Mouse (Mus musculus): ENCODE measurements around the gene Capn2.
A peak's percentile ranks its signal among the peaks of the same experiment; 100 is the strongest.

Capn2 gene

GRCm38 (mm10) chr1:182516758-182517676, at the start of gene Capn2:
Gene Capn2 (minus strand): TSS chr1:182517608.
- DNase-seq: peak; percentile 93

- no peak for DNase-seq
Measured at GRCm38 (mm10) chr1:182565351-182565835, 48.0 kb upstream of the Capn2 start.

DNA sequence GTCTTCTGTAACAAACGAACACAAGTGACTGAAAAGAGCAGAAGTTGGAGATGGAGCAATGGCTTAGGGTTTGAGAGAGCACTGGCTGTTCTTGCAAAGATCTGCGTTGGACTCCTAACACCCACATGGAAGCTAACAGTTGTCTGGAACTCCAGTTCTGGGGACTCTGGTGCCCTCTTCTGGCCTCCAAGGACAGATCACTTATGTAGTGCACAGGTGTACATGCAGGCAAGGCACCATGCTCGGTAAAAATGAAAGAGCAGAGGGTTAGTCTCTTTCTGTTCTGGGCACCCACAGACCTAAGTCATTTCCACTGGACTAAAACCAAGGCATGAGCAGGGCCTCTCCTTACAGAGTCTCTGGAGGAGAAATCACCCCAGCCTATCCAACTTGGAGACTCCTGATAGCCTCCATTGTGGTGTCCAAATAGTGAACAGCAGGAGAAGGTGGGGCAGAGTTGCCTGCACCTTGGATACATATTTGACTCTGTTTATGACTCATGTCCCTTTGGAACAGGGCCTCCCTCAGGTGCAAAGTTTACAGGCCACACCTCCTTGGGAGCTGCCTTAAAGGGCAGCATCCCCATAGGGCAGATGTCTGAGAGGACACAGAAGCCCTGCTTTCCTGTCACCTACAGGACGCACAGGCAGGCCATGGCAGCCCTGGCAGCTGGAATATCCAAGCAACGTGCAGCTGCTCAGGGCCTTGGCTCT, 47.2 kb upstream of the Capn2 start, which contains the start of gene Capn8:
Gene Capn8 (plus strand): TSS at position 600 of the 713 bp plus-strand sequence.
- peak; percentile 29 for DNase-seq

GRCm38 (mm10) chr1:182562576-182563370, 45.4 kb upstream of the Capn2 start:
- peak; percentile 29 for DNase-seq

DNA sequence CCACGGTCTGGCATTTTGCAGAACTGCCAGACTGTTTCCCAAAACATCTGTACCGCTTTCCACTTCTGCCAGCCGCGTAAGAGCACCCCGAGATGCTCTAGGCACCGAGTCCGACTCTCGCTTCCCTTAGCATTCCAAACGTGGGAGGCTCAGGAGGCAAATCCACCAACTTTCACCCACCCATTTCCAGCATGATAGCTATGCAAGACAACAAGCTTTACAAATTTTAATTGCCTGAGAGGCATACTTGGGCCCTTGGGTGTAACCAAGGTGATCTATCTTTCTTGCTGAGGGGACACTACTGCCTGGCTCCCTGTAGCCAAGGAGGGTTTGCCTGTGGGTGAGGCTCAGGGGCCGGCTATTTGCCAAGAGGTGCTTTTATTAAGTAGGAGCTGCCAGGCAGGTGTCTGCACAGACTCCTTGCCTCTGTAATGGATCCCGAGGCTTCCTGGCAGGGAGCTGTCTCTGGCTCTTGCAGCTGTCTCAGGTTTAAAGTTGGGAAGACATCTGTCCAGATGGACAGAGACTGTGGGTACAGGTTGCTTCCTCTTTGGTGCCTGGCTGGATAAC, 44.6 kb upstream of the Capn2 start:
- peak; percentile 10 for DNase-seq

GRCm38 (mm10) chr1:182560390-182561098, 43.1 kb upstream of the Capn2 start:
- peak; percentile 72 for DNase-seq

DNA sequence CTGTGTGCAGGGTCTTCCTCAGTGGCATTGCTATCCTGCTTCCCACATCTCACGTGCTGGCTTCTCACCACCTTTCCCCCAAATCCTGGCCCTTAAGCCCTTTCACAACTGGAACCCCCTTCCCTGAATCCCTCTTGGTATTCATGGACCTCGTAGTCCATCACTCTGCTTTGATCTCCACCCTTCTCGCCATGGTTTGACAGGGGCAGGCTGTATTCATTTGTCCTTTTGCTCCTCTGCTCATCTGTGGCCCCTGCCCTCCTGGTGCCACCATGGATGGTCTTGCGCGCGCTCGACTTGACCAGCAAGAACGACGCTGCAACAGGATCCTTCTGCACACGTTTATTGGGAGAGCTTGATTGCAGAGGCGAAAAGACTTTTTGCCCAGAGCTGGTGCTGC, 42.1 kb upstream of the Capn2 start:
- no peak for DNase-seq

GRCm38 (mm10) chr1:182558271-182558670, 40.9 kb upstream of the Capn2 start:
- DNase-seq: no peak

- DNase-seq: peak; percentile 75
Measured at GRCm38 (mm10) chr1:182553649-182554375, 36.4 kb upstream of the Capn2 start.

GRCm38 (mm10) chr1:182550761-182551160, 33.4 kb upstream of the Capn2 start:
- peak; percentile 39 for DNase-seq

- no peak for DNase-seq
Measured at GRCm38 (mm10) chr1:182543906-182544305, 26.5 kb upstream of the Capn2 start.

DNA sequence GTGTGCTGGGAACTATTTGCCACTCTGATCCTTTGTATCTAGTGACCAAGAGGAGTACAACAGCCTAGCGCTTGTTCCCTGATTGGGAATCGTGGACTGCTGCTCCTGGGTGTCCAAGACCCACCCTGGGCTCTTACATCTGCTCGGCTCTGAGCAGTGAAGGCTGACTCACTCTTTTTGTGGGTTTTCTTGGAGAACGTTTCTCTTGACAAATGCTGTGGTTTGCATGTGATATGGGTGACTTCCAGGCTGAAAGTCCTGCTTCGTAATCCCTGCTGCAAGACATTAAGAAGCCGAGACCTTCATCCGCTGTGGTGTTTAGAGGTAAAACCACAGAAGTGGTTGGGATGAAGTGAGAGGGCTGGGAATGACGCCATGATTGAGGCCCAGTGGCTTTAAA, 25.7 kb upstream of the Capn2 start:
- no peak for DNase-seq

GRCm38 (mm10) chr1:182542110-182542509, 24.7 kb upstream of the Capn2 start:
- DNase-seq: no peak

- peak; percentile 88 for DNase-seq
Measured at GRCm38 (mm10) chr1:182539023-182539940, 21.9 kb upstream of the Capn2 start.

DNA sequence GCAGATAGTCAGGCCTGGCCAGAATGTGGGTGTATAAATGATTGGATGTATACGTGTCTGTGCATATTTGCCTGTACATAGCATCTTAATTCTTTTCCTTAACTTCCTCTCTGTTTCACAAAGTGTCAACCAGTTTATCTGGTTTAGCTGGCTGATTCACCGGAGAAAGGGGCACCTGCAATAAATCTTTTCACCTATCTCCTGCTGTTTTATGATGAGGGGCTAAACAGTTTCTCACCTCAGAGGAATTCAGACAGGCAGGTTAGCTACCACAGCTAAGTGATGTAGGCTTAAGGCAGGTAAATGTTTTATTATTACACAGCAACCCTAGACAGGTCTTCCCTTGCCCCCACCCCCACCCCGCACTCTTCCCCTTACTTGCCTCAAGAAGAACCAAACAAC, 17.7 kb upstream of the Capn2 start:
- no peak for DNase-seq

DNA sequence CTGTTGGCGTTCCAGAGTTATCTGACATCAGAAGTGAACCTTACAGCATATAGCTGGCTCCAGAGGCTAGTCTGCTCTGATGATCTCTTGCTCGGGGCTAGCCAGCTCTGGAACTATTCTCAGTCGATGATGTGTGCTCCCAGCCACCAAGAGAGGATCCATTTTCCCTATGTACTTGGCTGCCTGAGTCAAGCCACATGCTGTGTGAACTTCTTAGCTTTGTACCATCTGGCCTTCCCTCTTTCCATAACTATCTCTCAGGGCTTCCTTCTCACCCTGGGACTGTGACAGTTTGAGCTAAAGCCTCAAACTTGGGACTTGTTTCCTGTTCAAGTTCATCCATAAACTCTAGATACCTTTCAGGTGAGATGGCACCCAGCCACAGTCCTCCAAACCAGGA, 16.2 kb upstream of the Capn2 start:
- no peak for DNase-seq

DNA sequence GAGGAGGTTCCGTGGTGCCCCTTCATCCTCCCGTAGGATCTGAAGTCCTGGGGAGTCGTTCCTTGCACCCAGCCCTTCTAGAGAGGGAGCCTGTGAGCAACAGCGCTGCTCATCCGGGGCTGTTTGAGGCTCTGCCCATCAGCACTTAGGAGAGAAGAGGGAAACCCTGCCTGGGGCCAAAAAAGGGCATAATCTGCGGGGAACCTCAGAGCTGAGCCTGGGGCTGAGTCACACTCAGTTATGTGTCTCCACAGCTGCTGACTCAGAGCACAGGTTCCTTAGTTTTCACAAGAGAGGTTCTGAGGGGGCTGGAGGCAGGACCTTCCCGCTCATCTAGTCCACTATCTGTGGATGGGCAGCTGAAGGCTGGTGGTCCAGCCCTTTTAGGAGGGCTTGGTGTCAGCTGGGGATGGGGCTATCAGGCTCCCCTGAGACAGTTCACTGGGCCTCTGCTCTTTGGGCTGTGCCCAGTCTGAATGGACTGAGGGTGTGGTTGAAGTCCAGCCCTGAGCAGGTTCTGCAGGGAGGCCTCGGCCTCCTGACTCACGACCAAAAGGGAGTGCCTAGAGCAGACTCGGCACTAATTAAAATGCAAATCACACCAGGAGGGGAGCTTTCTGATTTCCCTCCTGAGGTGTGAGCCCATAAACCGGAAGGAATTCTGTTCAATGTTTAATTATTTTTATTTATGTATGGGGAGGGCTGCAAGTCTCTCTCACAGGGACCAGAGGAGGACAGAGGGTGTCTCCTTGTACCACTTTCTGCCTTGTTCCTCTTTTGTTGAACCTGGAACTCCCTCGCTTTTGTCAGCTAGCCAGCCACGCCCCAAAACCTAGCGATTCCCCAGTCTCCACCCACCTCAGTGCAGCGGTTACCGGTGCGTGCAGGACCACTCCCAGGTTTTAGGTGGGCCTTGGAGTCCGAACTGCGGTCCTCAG, 10.8 kb upstream of the Capn2 start:
- DNase-seq: peak; percentile 57

GRCm38 (mm10) chr1:182527261-182527766, 9.9 kb upstream of the Capn2 start:
- DNase-seq: no peak

GRCm38 (mm10) chr1:182525601-182526000, 8.2 kb upstream of the Capn2 start:
- no peak for DNase-seq
